Mouse (Mus musculus) ES-Bruce4 (cell line): ENCODE measurements around the gene Cblb.

Experiments
- CTCF ChIP-seq: IDR thresholded peaks from one replicate; pipeline ENCODE4 v1.8.1; 2011; ENCODE audit warnings: low read depth, low read length
- EP300 ChIP-seq: IDR thresholded peaks from 2 replicates; pipeline ENCODE4 v1.6.1; 2011; ENCODE audit warnings: low read depth, low read length; ENCODE audit not compliant: insufficient read depth

DNA sequence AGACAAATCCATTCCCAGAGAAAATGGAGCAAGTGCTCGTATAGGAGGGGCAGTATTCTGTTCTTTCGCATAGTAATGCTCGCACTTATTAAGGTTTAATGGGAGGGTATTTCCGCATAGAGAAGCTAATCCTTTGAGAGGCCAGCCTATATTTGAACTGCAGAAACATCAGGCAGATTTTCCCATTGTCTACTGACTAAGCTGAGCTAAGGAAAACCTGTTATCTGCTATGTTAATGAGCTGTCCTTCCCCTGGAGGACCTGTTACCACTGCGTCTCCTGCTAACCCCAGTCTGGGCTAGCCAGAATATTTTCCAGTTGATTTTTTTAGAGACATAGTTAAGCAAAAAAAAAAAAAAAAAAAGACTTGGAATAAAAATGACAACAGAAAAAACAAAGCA is 21.7 kb downstream of the Cblb start:
- TF ChIP-seq EP300 (no peak), CTCF (no peak)
